ENCODE assay signal across 10 mouse cellular contexts in genomic region chr4:80864511-80864922, GRCm38 (mm10). TPM values are rescaled to one million over a fixed set of nuclear protein-coding genes. Genes with fewer than 3 reads are reported as not detected.
DNase-seq lines count a peak whose midpoint lies in the region; ATAC-seq and TF ChIP-seq lines count a peak whose summit lies in the region.
"Had no signal": no experiment of that assay in that cellular context is flagged by ENCODE, and none has a peak within 500 bp of the region (broad histone marks: within the 10 kb centered on the region; RNA-seq: fewer than 3 reads in every experiment).

No protein-coding gene starts in this region.

- DNase-seq in heart, embryonic 10.5 days (ENCODE audit: low spot score) = peak; percentile 77
- DNase-seq in heart, postnatal 36 days = no peak
- peak; percentile 64 for DNase-seq in embryo, embryonic 10.5 days (ENCODE audit: low spot score)
- DNase-seq in heart, postnatal 0 days (ENCODE audit: low spot score) = peak; percentile 8
- DNase-seq in layer of hippocampus, postnatal 10 days (ENCODE audit: low spot score in 2 of 2) = peak; percentile 66 to 68
- peak; percentile 72 for DNase-seq in lung, embryonic 14.5 days
- peak; percentile 85 to 87 for DNase-seq in right cerebral cortex, postnatal 10 days (ENCODE audit: low spot score in 2 of 2)
- DNase-seq in spleen, postnatal 36 days (ENCODE audit: low spot score in 2 of 2) = no peak

- intact Hi-C loops in heart, postnatal 36 days (cut with DNase I) = no loop called here

- peak overlapping the region; percentile 60 for H3K4me2 ChIP-seq in heart, postnatal 0 days (ENCODE audit: low read depth, low read length)
- H3K4me2 ChIP-seq in lung, embryonic 14.5 days = peak overlapping the region; percentile 71

- under 1% methylated on average over 17 of the region's 17 CpGs for WGBS in heart, embryonic 10.5 days
- 1% methylated on average over 17 of the region's 17 CpGs for WGBS in heart, postnatal 0 days
- under 1% methylated on average over 17 of the region's 17 CpGs for WGBS in lung, embryonic 14.5 days

- TF ChIP-seq CTCF in heart, postnatal 0 days (IDR thresholded peaks at IDR 0.05; ENCODE audit: low read depth) = no peak
- TF ChIP-seq CTCF in lung, embryonic 14.5 days (IDR thresholded peaks at IDR 0.05; ENCODE audit: low read depth) = no peak

- no peaks in the 10 kb centered on the region for H3K36me3 ChIP-seq in heart, embryonic 10.5 days
- no peaks in the 10 kb centered on the region for H3K36me3 ChIP-seq in heart, postnatal 0 days (replicated peaks; ENCODE audit: control insufficient read depth, insufficient read depth, low read length)
- no peaks in the 10 kb centered on the region for H3K36me3 ChIP-seq in lung, embryonic 14.5 days (ENCODE audit: insufficient read depth)
- H3K36me3 ChIP-seq: G1E had no signal

- ATAC-seq in heart, postnatal 0 days (ENCODE audit: insufficient read depth, low read depth) = no peak
- peak; percentile 68 for ATAC-seq in lung, embryonic 14.5 days (ENCODE audit: insufficient read depth)

- no peak overlapping the region for H3K9ac ChIP-seq in heart, postnatal 0 days (replicated peaks; ENCODE audit: low read depth, low read length)
- peak overlapping the region; percentile 33 for H3K9ac ChIP-seq in lung, embryonic 14.5 days

- peak overlapping the region; percentile 56 for H3K4me3 ChIP-seq in heart, embryonic 10.5 days
- H3K4me3 ChIP-seq in heart, postnatal 0 days (ENCODE audit: low read depth, low read length) = peak overlapping the region; percentile 34
- peak overlapping the region; percentile 31 for H3K4me3 ChIP-seq in lung, embryonic 14.5 days (ENCODE audit: low read depth, low read length)

- no peaks in the 10 kb centered on the region for H3K4me1 ChIP-seq in heart, embryonic 10.5 days
- no peaks in the 10 kb centered on the region for H3K4me1 ChIP-seq in heart, postnatal 0 days (ENCODE audit: control insufficient read depth, insufficient read depth)
- no peaks in the 10 kb centered on the region for H3K4me1 ChIP-seq in lung, embryonic 14.5 days (ENCODE audit: insufficient read depth)

- TF ChIP-seq EP300 in heart, postnatal 0 days (IDR thresholded peaks at IDR 0.05; ENCODE audit: low read depth) = no peak

- no peaks in the 10 kb centered on the region for H3K9me3 ChIP-seq in heart, embryonic 10.5 days
- no peaks in the 10 kb centered on the region for H3K9me3 ChIP-seq in heart, postnatal 0 days (replicated peaks; ENCODE audit: control insufficient read depth, low read length)
- no peaks in the 10 kb centered on the region for H3K9me3 ChIP-seq in lung, embryonic 14.5 days (ENCODE audit: low read depth, low read length)

- H3K27ac ChIP-seq in heart, embryonic 10.5 days = 0 out of 2 replicates have a peak overlapping the region, but pooled peaks have one; percentile 22
- H3K27ac ChIP-seq in heart, postnatal 0 days (ENCODE audit: low read depth) = no peak overlapping the region
- H3K27ac ChIP-seq in lung, embryonic 14.5 days (ENCODE audit: low read depth) = no peak overlapping the region

- H3K27me3 ChIP-seq in heart, embryonic 10.5 days (ENCODE audit: insufficient read depth, poor library complexity, severe bottlenecking) = no peaks in the 10 kb centered on the region
- no peaks in the 10 kb centered on the region for H3K27me3 ChIP-seq in heart, postnatal 0 days (ENCODE audit: control insufficient read depth, insufficient read depth, low read length)
- H3K27me3 ChIP-seq in lung, embryonic 14.5 days (ENCODE audit: insufficient read depth, low read length) = no peaks in the 10 kb centered on the region

RNA-seq across cellular contexts. Expression of gene Tyrp1, which starts 30.6 kb away (rescaled TPM):
- polyA plus RNA-seq in heart, embryonic 10.5 days (2016; fragmentation: Nextera tagmentation; extraction: Ambion mirVana) = not detected in 2 replicates
- total RNA-seq in heart, postnatal 36 days (2021) = under 1 TPM in 1 of 2 experiments, not detected in 1; 0.19 TPM
- 0.46 and 2.5 TPM in 2 replicates for total RNA-seq in heart, postnatal 0 days (2014; rRNA removed; ENCODE audit: low replicate concordance)
- 0.70 and 0.99 TPM in 2 replicates for polyA plus RNA-seq in heart, postnatal 0 days (2015; fragmentation: Nextera tagmentation; extraction: Ambion mirVana)
- under 1 TPM; 0.21 to 0.47 TPM for total RNA-seq in layer of hippocampus, postnatal 10 days (2021)
- polyA plus RNA-seq in lung, embryonic 14.5 days (2014; fragmentation: Nextera tagmentation; extraction: Ambion mirVana) = not detected in 2 replicates
- total RNA-seq: liver, adult 2 months had no signal
- polyA plus RNA-seq: G1E; liver, adult 2 months had no signal

RNA-seq across cellular contexts. Expression of gene Lurap1l, which starts 45.9 kb away (rescaled TPM):
- 1.4 and 2.6 TPM in 2 replicates for polyA plus RNA-seq in heart, embryonic 10.5 days (2016; fragmentation: Nextera tagmentation; extraction: Ambion mirVana)
- 1 to 10 TPM; 1.8 to 1.9 TPM for total RNA-seq in heart, postnatal 36 days (2021)
- total RNA-seq in heart, postnatal 0 days (2014; rRNA removed; ENCODE audit: low replicate concordance) = 3.7 and 7.5 TPM in 2 replicates
- 2.1 and 2.3 TPM in 2 replicates for polyA plus RNA-seq in heart, postnatal 0 days (2015; fragmentation: Nextera tagmentation; extraction: Ambion mirVana)
- 1 to 10 TPM; 8.1 TPM for total RNA-seq in layer of hippocampus, postnatal 10 days (2021)
- polyA plus RNA-seq in lung, embryonic 14.5 days (2014; fragmentation: Nextera tagmentation; extraction: Ambion mirVana) = 25.9 and 26.4 TPM in 2 replicates
- polyA plus RNA-seq: G1E had no signal

Comparison
In these comparisons a context has a peak if more than half of its experiments do, and no peak if none do; other contexts are left out.
1. DNase-seq: peak in heart, embryonic 10.5 days (single experiment), embryo, embryonic 10.5 days (single experiment), heart, postnatal 0 days (single experiment), layer of hippocampus, postnatal 10 days (2 of 2), lung, embryonic 14.5 days (single experiment) and right cerebral cortex, postnatal 10 days (2 of 2); none in heart, postnatal 36 days (0 of 2) and spleen, postnatal 36 days (0 of 2).
2. Peak in every context shown above with its lines, with median percentiles within 50 percentile points of each other: H3K4me3 ChIP-seq.